Mouse (Mus musculus) hindbrain, embryonic 16.5 days (tissue): ENCODE data around the gene Zbtb20. TPM values are rescaled to one million over a fixed set of nuclear protein-coding genes. Genes with fewer than 3 reads are reported as not detected.

Source experiments
- ATAC-seq: fragments of 200-750 bp; cut with Nextera tagmentation; 2 replicates; pipeline ENCODE4 v1.8.0; 2017; ENCODE audit warnings: moderate TSS enrichment, moderate library complexity
- H3K27ac ChIP-seq: fragments of 300-500 bp; sonication (generic); 2 replicates; pipeline ENCODE4 v1.5.1; 2014; ENCODE audit warnings: low read depth, mild to moderate bottlenecking, control low read depth, low read length, moderate library complexity
- H3K27me3 ChIP-seq: fragments of 300-500 bp; sonication (generic); replicated peaks from 2 replicates; pipeline ENCODE4 v1.6.1; 2014; ENCODE audit warnings: low read length; ENCODE audit not compliant: control insufficient read depth, insufficient read depth
- H3K36me3 ChIP-seq: fragments of 300-500 bp; sonication (generic); 2 replicates; pipeline ENCODE4 v1.6.1; 2014; ENCODE audit warnings: mild to moderate bottlenecking, low read length, moderate library complexity, mixed read lengths; ENCODE audit not compliant: control insufficient read depth, insufficient read depth
- H3K4me1 ChIP-seq: fragments of 300-500 bp; sonication (generic); 2 replicates; pipeline ENCODE4 v1.6.1; 2014; ENCODE audit warnings: low read depth, low read length; ENCODE audit not compliant: control insufficient read depth, insufficient read depth
- H3K4me2 ChIP-seq: fragments of 300-500 bp; sonication (generic); 2 replicates; pipeline ENCODE4 v1.6.1; 2014; ENCODE audit warnings: mild to moderate bottlenecking, low read length, control low read depth, moderate library complexity
- H3K4me3 ChIP-seq: fragments of 300-500 bp; sonication (generic); 2 replicates; pipeline ENCODE4 v1.5.1; 2014; ENCODE audit warnings: mild to moderate bottlenecking, low read length, control low read depth, moderate library complexity
- H3K9ac ChIP-seq: fragments of 300-500 bp; sonication (generic); 2 replicates; pipeline ENCODE4 v1.6.1; 2014; ENCODE audit warnings: low read depth, mild to moderate bottlenecking, control low read depth, low read length, moderate library complexity
- H3K9me3 ChIP-seq: fragments of 300-500 bp; sonication (generic); 2 replicates; pipeline ENCODE4 v1.6.1; 2014; ENCODE audit warnings: mild to moderate bottlenecking, low read length, moderate library complexity; ENCODE audit not compliant: control insufficient read depth
- WGBS: fragments of 180-500 bp; shearing (Covaris S2); extraction: QIAGEN DNeasy Blood & Tissue Kit; methylation state at CpG from one replicate; pipeline ENCODE4 v1.1.7; 2014; 5-methylcytosine and 5-hydroxymethylcytosine counted together
- polyA plus RNA-seq: library from polyadenylated mRNA; unstranded; fragments of >200 nt; fragmentation: Nextera tagmentation; extraction: Ambion mirVana; gene quantifications from 2 replicates; pipeline ENCODE4 v1.2.1, GENCODE M21; 2015

Zbtb20 gene
- polyA plus RNA-seq, 1 experiment from 2014 or later: 46.6 TPM

DNA sequence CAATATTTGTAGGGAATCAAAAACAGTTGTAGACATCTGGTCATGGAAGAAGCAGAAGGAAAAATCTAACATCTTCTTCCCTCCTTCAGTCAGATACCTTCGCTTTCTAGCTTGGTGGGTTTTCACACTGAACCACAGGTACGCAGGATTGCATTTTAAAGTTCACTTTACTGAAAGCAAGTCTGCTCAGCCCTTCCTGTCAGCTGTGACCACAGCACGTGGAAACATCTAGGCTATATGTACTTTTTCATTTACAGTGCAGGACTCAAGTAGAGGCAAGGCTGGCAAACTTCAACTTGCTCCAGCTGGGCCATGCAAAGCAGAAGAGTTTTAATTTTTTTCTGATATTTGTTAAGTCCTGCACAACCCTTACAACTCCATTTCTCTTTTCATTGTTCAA lies 424.7 kb downstream of the Zbtb20 start:
- H3K4me1 ChIP-seq: no peaks in the 10 kb centered on the region; the same call in 1 of the 2 replicates
- ATAC-seq: no peak
- no peak overlapping the region for H3K4me3 ChIP-seq
- H3K4me2 ChIP-seq: no peak overlapping the region
- H3K9me3 ChIP-seq: no peaks in the 10 kb centered on the region
- no peaks in the 10 kb centered on the region for H3K36me3 ChIP-seq
- H3K27ac ChIP-seq: no peak overlapping the region
- WGBS: 89% methylated on average over 3 of the region's 3 CpGs
- no peak overlapping the region for H3K9ac ChIP-seq
- H3K27me3 ChIP-seq: no peaks in the 10 kb centered on the region

DNA sequence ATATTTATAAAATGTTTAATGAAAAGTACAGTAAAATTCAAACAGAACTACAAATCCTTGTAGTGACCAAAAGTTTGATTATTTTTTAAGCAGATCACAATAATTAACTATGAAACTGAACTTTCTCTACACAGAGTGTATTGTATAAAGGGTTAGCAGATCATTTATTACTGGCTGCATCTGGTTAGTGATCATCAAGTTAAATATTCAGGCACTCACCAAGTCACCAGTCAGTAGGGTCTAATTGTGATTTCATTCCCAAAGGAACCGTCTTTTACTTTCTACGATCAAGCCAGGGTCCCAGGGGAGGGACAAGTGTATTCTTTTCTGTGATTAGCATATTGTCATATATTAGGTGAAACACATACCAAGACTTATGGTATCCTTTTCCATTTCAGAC lies 426.5 kb downstream of the Zbtb20 start:
- H3K9ac ChIP-seq: no peak overlapping the region
- H3K9me3 ChIP-seq: no peaks in the 10 kb centered on the region
- H3K36me3 ChIP-seq: no peaks in the 10 kb centered on the region
- no peaks in the 10 kb centered on the region for H3K27me3 ChIP-seq
- no peaks in the 10 kb centered on the region; the same call in 1 of the 2 replicates for H3K4me1 ChIP-seq
- no peak overlapping the region for H3K27ac ChIP-seq
- H3K4me3 ChIP-seq: no peak overlapping the region
- no peak for ATAC-seq
- 58% methylated on average over 2 of the region's 2 CpGs for WGBS
- no peak overlapping the region for H3K4me2 ChIP-seq

DNA sequence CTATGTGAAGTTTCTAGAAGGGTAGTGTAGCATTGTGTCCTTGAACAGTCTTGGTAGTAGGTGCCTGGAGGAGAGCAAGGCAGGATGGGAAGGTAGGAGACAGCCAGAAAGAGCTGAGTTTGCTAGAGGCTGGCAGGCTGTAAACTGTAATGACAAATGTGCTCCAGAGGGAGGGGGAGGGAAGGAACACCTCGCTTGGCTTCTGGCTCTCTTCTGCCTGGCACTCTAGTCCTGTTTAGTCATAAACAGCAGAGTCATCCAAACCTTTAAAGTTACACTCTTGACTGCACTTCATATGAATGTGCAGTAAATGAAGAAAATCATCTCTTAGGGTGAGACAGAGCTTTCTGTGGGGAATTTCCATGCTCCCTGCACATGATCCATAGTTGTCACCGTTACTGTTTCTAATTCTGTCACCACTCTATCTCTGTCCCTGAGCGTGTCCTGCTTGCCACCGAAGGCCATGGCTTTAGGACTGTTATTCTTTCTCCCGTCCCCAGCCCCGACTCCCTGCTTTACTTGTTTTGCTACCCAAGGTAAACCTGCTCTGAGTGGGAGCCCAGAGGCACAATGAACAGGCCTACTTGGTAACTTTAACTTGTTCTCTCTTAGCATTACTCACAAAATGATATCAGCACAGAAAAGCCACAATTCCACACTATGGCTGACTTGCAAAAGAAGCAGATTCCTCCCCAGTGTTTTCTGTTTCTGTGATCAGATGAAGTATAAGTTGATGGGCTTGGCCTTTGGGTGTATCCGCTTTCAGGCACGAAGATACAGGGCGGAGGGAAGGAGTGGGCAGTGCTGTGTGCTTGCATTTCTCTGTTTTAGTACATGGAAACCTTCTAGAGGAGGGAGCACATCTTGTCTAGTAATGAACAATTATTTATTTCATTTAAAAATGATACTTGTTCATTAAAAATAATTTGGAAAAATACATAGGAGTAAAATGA lies 427.8 kb downstream of the Zbtb20 start:
- Histone ChIP-seq H3K36me3 (no peaks in the 10 kb centered on the region), H3K27ac (no peak overlapping the region), H3K4me2 (no peak overlapping the region), H3K9ac (no peak overlapping the region), H3K4me1 (no peaks in the 10 kb centered on the region; the same call in 1 of the 2 replicates), H3K27me3 (no peaks in the 10 kb centered on the region), H3K9me3 (no peaks in the 10 kb centered on the region), H3K4me3 (no peak overlapping the region)
- ATAC-seq: peak; percentile 69
- 75% methylated on average over 9 of the region's 9 CpGs for WGBS

DNA sequence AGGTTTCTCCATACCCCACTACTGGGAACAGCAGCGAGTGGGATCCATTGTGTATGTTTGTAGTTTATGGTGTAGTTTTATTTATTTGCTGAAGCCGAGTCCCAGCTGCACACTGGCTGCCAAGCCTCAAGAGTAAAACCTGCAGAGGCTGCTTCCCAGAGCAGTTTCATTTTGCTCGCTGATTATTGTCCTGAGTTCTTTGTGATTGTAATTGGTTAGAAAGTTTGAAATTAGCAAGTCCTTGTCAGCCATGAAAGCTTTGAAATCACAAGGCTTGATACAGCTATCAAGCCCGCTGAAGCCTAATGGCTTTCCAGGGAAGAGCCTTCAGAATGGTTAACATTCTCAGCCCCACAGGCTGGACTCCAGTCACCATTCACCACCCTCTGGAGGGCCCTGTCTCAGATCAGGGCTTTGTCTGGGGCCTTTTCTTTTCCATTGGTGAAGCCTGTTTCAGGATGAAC lies 434.3 kb downstream of the Zbtb20 start:
- H3K27me3 ChIP-seq: no peaks in the 10 kb centered on the region
- H3K4me2 ChIP-seq: no peak overlapping the region
- H3K4me3 ChIP-seq: no peak overlapping the region
- H3K9ac ChIP-seq: no peak overlapping the region
- WGBS: 16% methylated on average over 4 of the region's 4 CpGs
- peaks cover 4% of the 10 kb centered on the region; the same call in 1 of the 2 replicates for H3K4me1 ChIP-seq
- peak overlapping the region; percentile 40; the same call in 1 of the 2 replicates for H3K27ac ChIP-seq
- H3K36me3 ChIP-seq: no peaks in the 10 kb centered on the region
- ATAC-seq: no peak
- no peaks in the 10 kb centered on the region for H3K9me3 ChIP-seq

DNA sequence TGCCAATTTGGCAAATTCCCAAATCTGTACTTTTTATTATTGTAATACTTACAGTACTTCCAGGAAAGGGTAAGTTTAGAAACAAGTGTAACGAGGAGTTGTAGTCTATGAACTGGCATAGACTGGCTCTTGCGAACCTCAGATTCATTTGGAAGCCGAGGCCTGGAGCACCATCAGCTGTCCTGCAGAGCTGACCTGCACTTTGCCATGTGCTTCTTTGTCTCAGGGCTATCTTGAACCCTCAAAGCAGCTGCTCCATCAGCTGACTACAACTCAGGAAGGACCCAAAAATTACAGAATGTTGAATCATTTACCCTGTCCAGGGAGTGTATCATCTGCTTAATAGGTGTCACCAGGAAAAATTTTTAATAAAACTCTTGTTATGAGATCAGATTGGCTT lies 448.3 kb downstream of the Zbtb20 start:
- Histone ChIP-seq H3K27ac (no peak overlapping the region), H3K27me3 (no peaks in the 10 kb centered on the region), H3K36me3 (no peaks in the 10 kb centered on the region), H3K9ac (no peak overlapping the region), H3K9me3 (no peaks in the 10 kb centered on the region), H3K4me2 (no peak overlapping the region), H3K4me1 (no peaks in the 10 kb centered on the region), H3K4me3 (no peak overlapping the region)
- 79% methylated on average over 3 of the region's 3 CpGs for WGBS
- ATAC-seq: no peak

DNA sequence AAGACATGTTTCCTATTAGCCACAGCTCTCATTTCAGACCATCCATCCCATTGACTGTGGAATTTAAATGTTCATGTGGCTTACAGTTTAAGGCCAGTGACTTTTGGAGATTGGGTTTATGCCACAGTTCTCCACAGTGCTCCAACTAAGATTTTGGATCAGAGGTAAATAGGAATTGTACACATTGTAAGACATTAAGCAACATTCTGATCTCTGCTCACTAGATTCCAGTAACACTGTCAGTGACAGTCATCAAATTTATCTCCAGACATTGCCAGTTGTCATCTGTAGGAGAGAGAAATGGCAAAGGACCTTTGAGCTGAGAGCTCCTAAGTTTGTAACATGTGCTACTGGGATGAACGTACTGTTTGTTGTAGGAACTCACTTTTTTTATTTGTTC lies 452.5 kb downstream of the Zbtb20 start:
- 95% methylated on average over 1 of the region's 1 CpGs for WGBS
- H3K4me2 ChIP-seq: no peak overlapping the region
- ATAC-seq: no peak

DNA sequence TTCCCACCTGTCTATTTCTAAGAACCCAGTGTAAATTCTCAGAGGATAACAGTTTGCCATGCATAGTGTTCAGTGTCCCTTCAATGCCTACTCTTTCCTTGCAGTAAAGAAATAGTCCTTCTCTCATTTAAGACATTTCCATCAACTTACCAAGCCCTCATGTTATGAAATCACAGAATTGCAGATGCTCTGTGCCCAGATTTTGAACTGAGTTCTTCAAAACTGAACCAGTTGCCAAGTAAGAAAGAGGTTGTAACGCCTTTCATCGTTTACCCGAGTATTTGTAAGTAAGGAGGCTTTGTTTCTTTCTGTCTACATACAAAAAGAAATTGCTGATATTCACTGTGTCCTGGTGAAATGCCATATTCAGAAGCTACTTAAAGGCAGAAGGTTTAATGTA lies 454.5 kb downstream of the Zbtb20 start:
- 90% methylated on average over 3 of the region's 3 CpGs for WGBS
- Histone ChIP-seq H3K4me2 (no peak overlapping the region), H3K27me3 (no peaks in the 10 kb centered on the region), H3K27ac (no peak overlapping the region), H3K36me3 (no peaks in the 10 kb centered on the region), H3K4me1 (peaks cover 2% of the 10 kb centered on the region), H3K4me3 (no peak overlapping the region), H3K9me3 (no peaks in the 10 kb centered on the region), H3K9ac (no peak overlapping the region)
- ATAC-seq: no peak

More for the DNA sequence above, 452.5 kb downstream of the Zbtb20 start:
- H3K4me1 ChIP-seq: no peaks in the 10 kb centered on the region
- no peak overlapping the region for H3K9ac ChIP-seq
- H3K27me3 ChIP-seq: no peaks in the 10 kb centered on the region
- H3K9me3 ChIP-seq: no peaks in the 10 kb centered on the region
- H3K36me3 ChIP-seq: no peaks in the 10 kb centered on the region
- no peak overlapping the region for H3K27ac ChIP-seq
- no peak overlapping the region for H3K4me3 ChIP-seq

DNA sequence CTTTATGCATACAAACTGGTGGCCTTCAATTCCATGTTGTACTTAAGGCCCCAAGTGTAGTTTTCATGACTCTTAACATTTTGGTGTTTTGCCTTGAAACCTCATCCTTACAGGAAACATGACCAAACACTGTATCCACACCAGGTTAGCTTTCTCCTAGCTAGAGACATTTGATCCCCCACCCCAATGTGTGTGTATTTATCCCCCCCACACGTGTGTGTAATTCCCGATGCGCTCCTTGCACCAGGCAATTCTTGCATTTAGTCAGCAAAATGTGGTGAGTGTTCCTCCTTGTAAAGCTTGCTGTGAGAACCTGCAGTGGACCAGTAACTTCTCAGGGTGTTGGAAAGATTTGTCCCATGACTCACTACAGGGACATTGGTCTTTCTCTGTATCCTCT lies 455.8 kb downstream of the Zbtb20 start:
- H3K4me3 ChIP-seq: no peak overlapping the region
- ATAC-seq: no peak
- H3K4me1 ChIP-seq: peaks cover 5% of the 10 kb centered on the region
- no peak overlapping the region for H3K9ac ChIP-seq
- WGBS: 91% methylated on average over 3 of the region's 3 CpGs
- H3K9me3 ChIP-seq: no peaks in the 10 kb centered on the region
- no peak overlapping the region for H3K27ac ChIP-seq
- no peak overlapping the region for H3K4me2 ChIP-seq
- no peaks in the 10 kb centered on the region for H3K27me3 ChIP-seq
- no peaks in the 10 kb centered on the region for H3K36me3 ChIP-seq

DNA sequence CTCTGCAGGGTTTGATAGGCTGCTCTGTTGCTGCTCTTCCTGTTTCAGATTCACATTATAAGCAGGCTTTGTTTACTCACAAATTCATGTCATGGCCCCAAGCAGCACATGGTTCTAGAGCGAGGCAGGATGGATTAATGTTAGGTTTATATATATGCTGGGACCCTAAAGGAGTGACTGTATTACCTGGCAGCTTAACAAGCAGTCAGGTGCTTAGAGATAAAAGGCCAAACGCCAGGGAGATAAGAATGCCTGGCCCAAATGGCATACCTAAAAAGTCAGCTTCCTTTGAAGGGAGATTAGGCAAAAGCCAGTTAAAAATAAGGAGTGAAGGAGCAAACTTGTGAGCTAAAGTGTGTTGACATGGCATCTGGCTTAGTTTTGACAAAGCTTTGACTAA lies 457.1 kb downstream of the Zbtb20 start:
- ATAC-seq: no peak
- peaks cover 5% of the 10 kb centered on the region for H3K4me1 ChIP-seq
- no peak overlapping the region for H3K4me3 ChIP-seq
- H3K9ac ChIP-seq: no peak overlapping the region
- H3K27ac ChIP-seq: no peak overlapping the region
- no peaks in the 10 kb centered on the region for H3K27me3 ChIP-seq
- 62% methylated on average over 2 of the region's 2 CpGs for WGBS
- no peaks in the 10 kb centered on the region for H3K36me3 ChIP-seq
- H3K4me2 ChIP-seq: no peak overlapping the region
- H3K9me3 ChIP-seq: no peaks in the 10 kb centered on the region
